Mouse (Mus musculus): Measurements from ENCODE around the gene Hfe2. TPM values are rescaled to one million over a fixed set of nuclear protein-coding genes. Genes with fewer than 3 reads are reported as not detected.
A peak's percentile ranks its signal among the peaks of the same experiment; 100 is the strongest.

Hfe2 gene
- polyA plus RNA-seq, 1 experiment from 2014 or later, result 1.8 TPM

DNA sequence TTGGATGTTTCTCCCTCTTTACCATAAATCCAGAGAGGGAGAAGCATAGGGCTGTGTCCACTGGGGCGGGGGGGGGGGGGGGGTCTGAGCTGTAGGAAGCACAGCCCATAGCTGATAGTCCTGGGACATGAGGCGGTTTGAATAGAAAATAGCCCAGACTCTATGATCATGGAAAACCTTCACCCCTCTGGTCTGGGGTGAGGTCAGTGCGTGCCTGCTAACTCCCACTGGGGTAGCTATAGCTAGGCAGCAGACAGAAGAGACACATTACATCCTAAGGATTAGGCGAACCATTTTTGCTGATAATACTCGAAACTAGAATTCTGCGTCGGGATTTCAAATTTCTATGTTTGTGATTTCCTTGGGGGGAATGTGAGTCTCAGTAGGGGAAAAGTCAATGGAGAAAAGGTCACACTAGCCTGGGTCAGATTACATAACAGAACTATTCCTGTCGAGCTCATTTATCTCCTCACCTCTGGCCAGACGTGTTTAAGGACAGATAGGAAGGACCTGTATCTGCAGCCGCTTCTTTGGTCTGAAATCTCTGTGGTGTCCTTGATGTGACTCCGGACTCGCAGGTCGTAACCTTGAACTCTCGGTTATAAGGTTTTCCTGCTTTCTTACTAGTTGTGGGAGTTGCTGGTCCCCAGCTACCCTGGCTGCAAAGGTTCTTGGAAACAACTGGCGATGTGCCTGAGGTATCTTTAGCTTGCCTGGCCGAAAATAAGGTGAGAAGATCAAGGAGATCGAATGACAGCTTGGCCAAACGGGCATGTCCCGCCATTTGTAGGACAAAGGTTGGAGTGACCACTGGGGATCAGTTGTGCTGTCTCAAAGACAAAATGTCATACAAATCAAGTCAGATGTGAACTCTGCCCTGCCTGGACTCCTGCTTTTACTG, 48.9 kb downstream of the Hfe2 start:
- H3K4me1 ChIP-seq (ENCODE audit: control insufficient read depth, insufficient read depth, low read length), result peaks cover 12% of the 10 kb centered on the region

DNA sequence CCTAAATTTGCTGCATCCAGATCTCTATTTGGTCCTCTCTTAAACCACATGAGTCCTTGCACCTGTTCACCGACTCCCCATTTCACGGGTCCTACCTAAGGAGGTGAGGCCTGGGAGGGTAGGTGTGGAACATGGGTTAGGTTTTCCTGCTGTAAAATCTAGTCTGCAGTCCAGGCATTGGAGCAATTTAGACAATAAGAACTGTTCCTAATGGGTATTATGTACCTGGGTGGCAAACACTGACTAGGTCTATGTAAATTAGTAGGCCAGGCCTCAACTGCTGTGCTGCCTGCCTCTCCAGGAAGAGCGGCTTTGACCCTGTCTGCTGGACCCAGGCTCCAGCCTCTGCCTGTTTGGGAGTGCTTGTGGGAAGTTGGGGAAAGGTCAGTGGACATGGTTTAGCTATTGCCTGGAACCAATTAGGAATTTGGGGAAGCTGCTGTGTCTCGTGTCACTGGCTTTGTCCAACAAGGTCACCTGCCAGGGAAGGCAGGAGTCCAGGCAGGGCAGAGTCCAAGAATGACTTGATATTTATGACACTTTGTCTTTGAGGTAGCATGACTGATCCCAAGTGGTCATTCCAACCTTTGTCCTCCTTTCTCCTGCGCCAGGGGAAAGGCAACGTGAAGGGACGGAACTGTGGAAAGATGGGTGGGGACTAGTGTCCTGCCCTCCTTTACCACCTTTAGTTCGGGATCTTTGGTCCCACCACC, 50.5 kb downstream of the Hfe2 start:
- DNase-seq (ENCODE audit: low spot score), result no peak
- H3K4me2 ChIP-seq (ENCODE audit: low read depth, severe bottlenecking), result no peak overlapping the region
- no peak overlapping the region for H3K9ac ChIP-seq (ENCODE audit: low read length)
- H3K9me3 ChIP-seq (ENCODE audit: control insufficient read depth, low read length), result no peaks in the 10 kb centered on the region
- peaks cover 12% of the 10 kb centered on the region for H3K4me1 ChIP-seq (ENCODE audit: control insufficient read depth, insufficient read depth, low read length)
- 82% methylated on average over 8 of the region's 8 CpGs for WGBS
- H3K36me3 ChIP-seq (ENCODE audit: control insufficient read depth, insufficient read depth, low read length), result no peaks in the 10 kb centered on the region
- no peaks in the 10 kb centered on the region for H3K27me3 ChIP-seq (ENCODE audit: control insufficient read depth, insufficient read depth, low read length)
- H3K27ac ChIP-seq (replicated peaks; ENCODE audit: low read depth, low read length), result no peak overlapping the region
- no peak overlapping the region for H3K4me3 ChIP-seq (ENCODE audit: low read depth, low read length)
- ATAC-seq (ENCODE audit: insufficient number of reproducible peaks, low FRiP score, low TSS enrichment, low read depth), result no peak

More for the DNA sequence above, 48.9 kb downstream of the Hfe2 start:
- H3K4me2 ChIP-seq (ENCODE audit: low read depth, severe bottlenecking), result no peak overlapping the region
- no peak overlapping the region for H3K9ac ChIP-seq (ENCODE audit: low read length)
- no peaks in the 10 kb centered on the region for H3K27me3 ChIP-seq (ENCODE audit: control insufficient read depth, insufficient read depth, low read length)
- no peak for ATAC-seq (ENCODE audit: insufficient number of reproducible peaks, low FRiP score, low TSS enrichment, low read depth)
- 79% methylated on average over 19 of the region's 19 CpGs for WGBS
- no peaks in the 10 kb centered on the region for H3K9me3 ChIP-seq (ENCODE audit: control insufficient read depth, low read length)
- no peak overlapping the region for H3K4me3 ChIP-seq (ENCODE audit: low read depth, low read length)
- no peak for DNase-seq (ENCODE audit: low spot score)
- no peaks in the 10 kb centered on the region for H3K36me3 ChIP-seq (ENCODE audit: control insufficient read depth, insufficient read depth, low read length)
- H3K27ac ChIP-seq (replicated peaks; ENCODE audit: low read depth, low read length), result no peak overlapping the region

DNA sequence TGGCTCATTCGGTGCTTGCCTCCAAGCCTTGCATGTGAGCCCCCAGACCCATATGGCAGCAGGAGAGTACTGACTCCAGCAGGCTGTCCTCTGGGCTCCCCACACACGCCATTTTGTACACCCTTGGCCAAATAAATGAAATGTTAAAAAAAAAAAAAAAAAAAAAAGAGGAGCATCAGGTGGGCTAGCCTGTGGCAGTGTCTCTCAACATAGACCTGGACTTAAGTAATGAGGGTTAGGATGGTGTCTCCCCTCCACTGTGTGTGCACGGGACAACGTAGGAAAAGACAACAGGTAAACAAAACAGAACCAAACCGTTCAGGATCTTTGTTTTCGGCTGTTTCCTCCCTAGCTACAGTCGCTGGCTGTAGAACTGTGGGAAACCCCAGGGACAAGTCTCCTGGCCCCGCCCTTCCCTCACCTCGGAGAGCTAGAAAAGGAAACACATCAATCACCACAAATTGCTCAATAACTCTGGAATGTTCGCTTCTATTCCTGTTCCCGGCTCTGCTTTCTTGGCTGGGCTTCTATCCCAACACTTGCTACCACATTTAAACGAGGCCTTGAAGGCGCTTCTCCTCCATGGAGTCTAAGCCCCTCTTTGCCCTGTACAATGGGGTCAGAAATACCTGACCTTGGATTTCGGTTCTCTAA, 51.2 kb downstream of the Hfe2 start:
- WGBS, result 50% methylated on average over 14 of the region's 14 CpGs
- Histone ChIP-seq H3K36me3 (ENCODE audit: control insufficient read depth, insufficient read depth, low read length) (no peaks in the 10 kb centered on the region), H3K9me3 (ENCODE audit: control insufficient read depth, low read length) (no peaks in the 10 kb centered on the region), H3K27me3 (ENCODE audit: control insufficient read depth, insufficient read depth, low read length) (no peaks in the 10 kb centered on the region), H3K4me1 (ENCODE audit: control insufficient read depth, insufficient read depth, low read length) (peaks cover 15% of the 10 kb centered on the region), H3K4me3 (ENCODE audit: low read depth, low read length) (0 out of 2 replicates have a peak overlapping the region, but pooled peaks have one; percentile 10), H3K9ac (ENCODE audit: low read length) (no peak overlapping the region; the same call in 1 of the 2 replicates), H3K4me2 (ENCODE audit: low read depth, severe bottlenecking) (peak overlapping the region; percentile 18), H3K27ac (replicated peaks; ENCODE audit: low read depth, low read length) (peak overlapping the region; percentile 56; the same call in 1 of the 2 replicates)
- DNase-seq (ENCODE audit: low spot score), result peak; percentile 51
- no peak for ATAC-seq (ENCODE audit: insufficient number of reproducible peaks, low FRiP score, low TSS enrichment, low read depth)

DNA sequence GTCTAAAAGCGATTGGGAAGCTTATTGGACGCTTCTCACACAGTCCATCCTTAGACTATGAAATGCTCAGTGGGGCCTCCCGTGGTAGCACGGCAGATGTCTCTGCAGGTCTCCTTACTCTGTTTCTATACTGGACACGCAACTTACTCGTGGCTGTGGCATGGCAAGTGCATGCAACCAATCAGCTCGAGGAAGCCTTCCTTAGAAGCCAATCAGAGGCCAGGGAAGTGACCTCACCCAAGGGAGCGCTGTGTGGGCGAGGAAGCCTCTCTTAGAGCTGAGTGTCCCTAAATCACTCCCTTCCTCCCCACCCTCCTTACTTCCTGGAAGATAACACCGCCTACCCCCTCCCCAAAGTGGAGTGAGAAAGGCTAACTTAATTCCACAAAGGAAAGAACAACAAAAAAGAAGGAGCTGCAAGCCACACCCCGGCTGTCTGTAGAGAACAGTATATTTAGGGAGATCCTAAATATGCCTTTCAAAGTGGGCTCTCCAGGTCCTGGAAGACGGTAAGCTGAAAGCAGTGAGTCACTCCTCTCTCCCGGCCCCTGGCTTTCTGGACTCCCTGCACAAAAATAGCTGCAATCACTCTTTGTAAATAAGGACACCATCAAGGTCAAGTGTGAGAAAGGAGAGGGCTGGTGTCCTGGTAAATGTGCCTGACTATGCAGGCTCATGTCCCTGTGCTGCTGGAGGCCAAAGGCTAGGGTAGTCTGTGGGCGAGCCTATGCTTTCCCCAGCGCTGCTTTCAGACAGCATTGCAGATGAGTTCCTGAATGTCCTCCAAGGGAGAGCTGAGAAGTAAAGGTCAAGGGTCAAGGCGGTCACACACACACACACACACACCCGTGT, 51.9 kb downstream of the Hfe2 start, which contains the start of gene Gm16253:
Gene Gm16253 (plus strand): TSS at position 295 of the 852 bp plus-strand sequence.
- 0 out of 2 replicates have a peak within 1 kb of the TSS, but pooled peaks have one; percentile 10 for H3K4me3 ChIP-seq (ENCODE audit: low read depth, low read length)
- 35% methylated on average over 17 of the region's 17 CpGs for WGBS
- no peaks in the 10 kb centered on the region for H3K27me3 ChIP-seq (ENCODE audit: control insufficient read depth, insufficient read depth, low read length)
- H3K9me3 ChIP-seq (ENCODE audit: control insufficient read depth, low read length), result no peaks in the 10 kb centered on the region
- no peak within 1 kb of the TSS; the same call in 1 of the 2 replicates for H3K9ac ChIP-seq (ENCODE audit: low read length)
- H3K27ac ChIP-seq (replicated peaks; ENCODE audit: low read depth, low read length), result peak within 1 kb of the TSS; percentile 56; the same call in 1 of the 2 replicates
- DNase-seq (ENCODE audit: low spot score) (peak; percentile 79), ATAC-seq (ENCODE audit: insufficient number of reproducible peaks, low FRiP score, low TSS enrichment, low read depth) (peak; percentile 65)
- peak within 1 kb of the TSS; percentile 18 for H3K4me2 ChIP-seq (ENCODE audit: low read depth, severe bottlenecking)
- H3K36me3 ChIP-seq (ENCODE audit: control insufficient read depth, insufficient read depth, low read length), result no peaks in the 10 kb centered on the region
- H3K4me1 ChIP-seq (ENCODE audit: control insufficient read depth, insufficient read depth, low read length), result peaks cover 15% of the 10 kb centered on the region

DNA sequence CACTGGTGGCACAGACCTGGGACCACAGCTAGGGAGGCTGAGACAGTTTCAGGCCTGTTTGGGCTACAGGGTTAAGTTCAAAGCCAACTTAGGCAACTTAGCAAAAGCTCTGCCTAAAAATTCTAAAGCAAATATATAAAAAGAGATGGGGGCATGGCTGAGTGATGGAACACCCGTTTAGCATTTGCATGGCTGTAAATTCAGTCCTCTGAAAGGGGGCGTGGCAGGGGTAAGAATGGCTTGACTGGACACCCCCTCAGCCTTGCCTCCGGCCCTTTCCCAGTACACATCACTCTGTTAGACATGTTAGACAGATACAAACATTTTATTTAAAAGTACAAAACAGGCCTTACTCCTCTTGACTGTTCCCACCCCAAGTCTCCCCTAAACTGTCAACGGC, 52.6 kb downstream of the Hfe2 start:
- H3K27ac ChIP-seq (replicated peaks; ENCODE audit: low read depth, low read length), result no peak overlapping the region
- ATAC-seq (ENCODE audit: insufficient number of reproducible peaks, low FRiP score, low TSS enrichment, low read depth) (no peak), DNase-seq (ENCODE audit: low spot score) (no peak)
- H3K4me2 ChIP-seq (ENCODE audit: low read depth, severe bottlenecking), result no peak overlapping the region
- H3K27me3 ChIP-seq (ENCODE audit: control insufficient read depth, insufficient read depth, low read length), result no peaks in the 10 kb centered on the region
- peaks cover 15% of the 10 kb centered on the region for H3K4me1 ChIP-seq (ENCODE audit: control insufficient read depth, insufficient read depth, low read length)
- H3K36me3 ChIP-seq (ENCODE audit: control insufficient read depth, insufficient read depth, low read length), result no peaks in the 10 kb centered on the region
- no peak overlapping the region for H3K4me3 ChIP-seq (ENCODE audit: low read depth, low read length)
- H3K9ac ChIP-seq (ENCODE audit: low read length), result no peak overlapping the region
- H3K9me3 ChIP-seq (ENCODE audit: control insufficient read depth, low read length), result no peaks in the 10 kb centered on the region
- 75% methylated on average over 4 of the region's 4 CpGs for WGBS

Other genes starting within 250 kb of the Hfe2 start
- 0.67 and 0.88 TPM in 2 replicates for gene Fcgr1, start 231.2 kb upstream of the Hfe2 start, polyA plus RNA-seq (2014; fragmentation: Nextera tagmentation; extraction: Ambion mirVana)
- not detected in 2 replicates for gene BC107364, start 72.9 kb upstream of the Hfe2 start, polyA plus RNA-seq (2014; fragmentation: Nextera tagmentation; extraction: Ambion mirVana)
- gene Txnip, start 32.8 kb downstream of the Hfe2 start, polyA plus RNA-seq (2014; fragmentation: Nextera tagmentation; extraction: Ambion mirVana), result 54.4 and 57.9 TPM in 2 replicates
- gene Gm16253, start 51.8 kb downstream of the Hfe2 start, polyA plus RNA-seq (2014; fragmentation: Nextera tagmentation; extraction: Ambion mirVana), result 0.69 and 1.0 TPM in 2 replicates
- 18.8 and 22.8 TPM in 2 replicates for gene Polr3gl, start 69.0 kb downstream of the Hfe2 start, polyA plus RNA-seq (2014; fragmentation: Nextera tagmentation; extraction: Ambion mirVana)
- gene Ankrd34a, start 71.5 kb downstream of the Hfe2 start, polyA plus RNA-seq (2014; fragmentation: Nextera tagmentation; extraction: Ambion mirVana), result 1.5 and 1.7 TPM in 2 replicates
- 5.7 and 6.4 TPM in 2 replicates for gene Lix1l, start 76.0 kb downstream of the Hfe2 start, polyA plus RNA-seq (2014; fragmentation: Nextera tagmentation; extraction: Ambion mirVana)
- gene Rbm8a, start 104.8 kb downstream of the Hfe2 start, polyA plus RNA-seq (2014; fragmentation: Nextera tagmentation; extraction: Ambion mirVana), result 240 and 241 TPM in 2 replicates
- gene Pex11b, start 110.2 kb downstream of the Hfe2 start, polyA plus RNA-seq (2014; fragmentation: Nextera tagmentation; extraction: Ambion mirVana), result 48.4 and 49.2 TPM in 2 replicates
- gene Gm42957, start 110.3 kb downstream of the Hfe2 start, polyA plus RNA-seq (2014; fragmentation: Nextera tagmentation; extraction: Ambion mirVana), result 0.11 and 0.34 TPM in 2 replicates
- gene Itga10, start 120.4 kb downstream of the Hfe2 start, polyA plus RNA-seq (2014; fragmentation: Nextera tagmentation; extraction: Ambion mirVana), result 0.92 and 0.96 TPM in 2 replicates
- gene Ankrd35, start 145.0 kb downstream of the Hfe2 start, polyA plus RNA-seq (2014; fragmentation: Nextera tagmentation; extraction: Ambion mirVana), result 0.31 and 0.45 TPM in 2 replicates
- gene Pias3, start 171.2 kb downstream of the Hfe2 start, polyA plus RNA-seq (2014; fragmentation: Nextera tagmentation; extraction: Ambion mirVana), result 41.4 and 42.8 TPM in 2 replicates
- 8.9 and 10.8 TPM in 2 replicates for gene Nudt17, start 183.4 kb downstream of the Hfe2 start, polyA plus RNA-seq (2014; fragmentation: Nextera tagmentation; extraction: Ambion mirVana)
- gene Polr3c, start 202.5 kb downstream of the Hfe2 start, polyA plus RNA-seq (2014; fragmentation: Nextera tagmentation; extraction: Ambion mirVana), result 38.1 and 42.8 TPM in 2 replicates
- gene Rnf115, start 202.5 kb downstream of the Hfe2 start, polyA plus RNA-seq (2014; fragmentation: Nextera tagmentation; extraction: Ambion mirVana), result 70.0 and 70.7 TPM in 2 replicates